Mouse (Mus musculus) C2C12 (cell line): ENCODE measurements at regions not wholly inside any gene's neighbourhood (a gene's known extent, or its start where the extent isn't known, plus 50 kb on each side); places are given as distances from the start of the nearest gene placed in this dataset.

Experiments used
- H3K27me3 ChIP-seq: one replicate; pipeline ENCODE4 v1.6.1; 2011; ENCODE audit not compliant: control insufficient read depth, insufficient read depth, insufficient read length
- H3K36me3 ChIP-seq: one replicate; pipeline ENCODE4 v1.6.1; 2011; ENCODE audit not compliant: control insufficient read depth, insufficient read depth
- H3K4me3 ChIP-seq: one replicate; pipeline ENCODE4 v1.5.1; 2011; ENCODE audit warnings: mild to moderate bottlenecking, control low read depth; ENCODE audit not compliant: poor library complexity, insufficient read depth, severe bottlenecking
- H3K79me2 ChIP-seq: one replicate; pipeline ENCODE4 v1.6.1; 2011; ENCODE audit not compliant: control insufficient read depth, insufficient read depth
- H3K79me3 ChIP-seq: one replicate; pipeline ENCODE4 v1.6.1; 2011; ENCODE audit warnings: low read depth, control low read depth
- H3ac ChIP-seq: one replicate; pipeline ENCODE3; 2011; ENCODE audit warnings: low read depth; ENCODE audit not compliant: control insufficient read depth, insufficient read length
- CEBPB ChIP-seq: IDR thresholded peaks from one replicate; pipeline ENCODE4 v1.6.1; 2011; ENCODE audit warnings: low read depth, mild to moderate bottlenecking, control low read depth, moderate library complexity
- CTCF ChIP-seq: IDR thresholded peaks from one replicate; pipeline ENCODE4 v1.5.1; 2011; ENCODE audit not compliant: control insufficient read depth, insufficient read depth, insufficient read length
- FOSL1 ChIP-seq: IDR thresholded peaks from one replicate; pipeline ENCODE4 v1.8.0; 2011; ENCODE audit warnings: mild to moderate bottlenecking, low read length; ENCODE audit not compliant: poor library complexity, insufficient read depth, severe bottlenecking
- MAX ChIP-seq: IDR thresholded peaks from one replicate; pipeline ENCODE4 v1.6.1; 2011; ENCODE audit warnings: mild to moderate bottlenecking, control low read depth
- MYOD1 ChIP-seq: IDR thresholded peaks from one replicate; pipeline ENCODE4 v1.6.1; 2011; ENCODE audit warnings: low read depth; ENCODE audit not compliant: control insufficient read depth, insufficient read length
- MYOG ChIP-seq: IDR thresholded peaks from one replicate; pipeline ENCODE4 v1.6.1; 2011; ENCODE audit not compliant: control insufficient read depth, insufficient read length; ENCODE audit errors: extremely low read depth
- USF1 ChIP-seq: IDR thresholded peaks from one replicate; pipeline ENCODE4 v1.6.1; 2011; ENCODE audit warnings: low read depth, mild to moderate bottlenecking, control low read depth, moderate library complexity

- TF ChIP-seq MAX, result no peak
- no peak for TF ChIP-seq FOSL1
- no peak for TF ChIP-seq USF1
- no peak for TF ChIP-seq MYOG
- TF ChIP-seq CTCF, result no peak
- no peak for TF ChIP-seq MYOD1
- TF ChIP-seq CEBPB, result no peak
- Histone ChIP-seq H3K4me3 (no peak overlapping the region), H3K27me3 (no peaks in the 10 kb centered on the region), H3K79me3 (no peaks in the 10 kb centered on the region), H3K79me2 (no peaks in the 10 kb centered on the region), H3ac (no peak overlapping the region), H3K36me3 (no peaks in the 10 kb centered on the region)
Observed at GRCm38 (mm10) chr15:65535606-65536005, 520.9 kb upstream of the Gm21961 start.

GRCm38 (mm10) chr15:65532241-65532640 lies 517.5 kb upstream of the Gm21961 start:
- Histone ChIP-seq H3K79me3 (no peaks in the 10 kb centered on the region), H3K36me3 (no peaks in the 10 kb centered on the region), H3K79me2 (no peaks in the 10 kb centered on the region), H3K27me3 (no peaks in the 10 kb centered on the region), H3K4me3 (no peak overlapping the region), H3ac (no peak overlapping the region)
- TF ChIP-seq USF1, result no peak
- TF ChIP-seq FOSL1, result no peak
- no peak for TF ChIP-seq MYOD1
- no peak for TF ChIP-seq CTCF
- TF ChIP-seq CEBPB, result no peak
- TF ChIP-seq MYOG, result no peak
- TF ChIP-seq MAX, result no peak

- no peak for TF ChIP-seq CEBPB
- TF ChIP-seq MYOG, result no peak
- TF ChIP-seq USF1, result no peak
- no peak for TF ChIP-seq MYOD1
- TF ChIP-seq FOSL1, result no peak
- no peaks in the 10 kb centered on the region for H3K27me3 ChIP-seq
- H3ac ChIP-seq, result no peak overlapping the region
- H3K79me2 ChIP-seq, result no peaks in the 10 kb centered on the region
- no peak overlapping the region for H3K4me3 ChIP-seq
- no peaks in the 10 kb centered on the region for H3K36me3 ChIP-seq
- H3K79me3 ChIP-seq, result no peaks in the 10 kb centered on the region
Observed at GRCm38 (mm10) chr15:65502656-65503055, 488.0 kb upstream of the Gm21961 start.

- H3K79me3 ChIP-seq, result no peaks in the 10 kb centered on the region
- no peak for TF ChIP-seq FOSL1
- no peak for TF ChIP-seq CTCF
- no peak for TF ChIP-seq MYOD1
- no peak for TF ChIP-seq CEBPB
- no peak for TF ChIP-seq MAX
- no peak for TF ChIP-seq USF1
- TF ChIP-seq MYOG, result no peak
- H3K27me3 ChIP-seq, result no peaks in the 10 kb centered on the region
- no peak overlapping the region for H3ac ChIP-seq
- H3K36me3 ChIP-seq, result no peaks in the 10 kb centered on the region
- H3K79me2 ChIP-seq, result no peaks in the 10 kb centered on the region
- H3K4me3 ChIP-seq, result no peak overlapping the region
Observed at GRCm38 (mm10) chr15:65478940-65479339, 464.2 kb upstream of the Gm21961 start.

- Histone ChIP-seq H3K79me2 (no peaks in the 10 kb centered on the region), H3K4me3 (no peak overlapping the region), H3ac (no peak overlapping the region), H3K27me3 (no peaks in the 10 kb centered on the region), H3K79me3 (no peaks in the 10 kb centered on the region), H3K36me3 (no peaks in the 10 kb centered on the region)
- TF ChIP-seq MAX (no peak), CEBPB (peak; percentile 5)
Observed at GRCm38 (mm10) chr15:65455203-65455816, 440.6 kb upstream of the Gm21961 start.

- H3ac ChIP-seq, result no peak overlapping the region
- no peak for TF ChIP-seq MYOD1
- TF ChIP-seq USF1, result no peak
- TF ChIP-seq MYOG, result no peak
- no peak for TF ChIP-seq MAX
- no peak for TF ChIP-seq CTCF
- TF ChIP-seq FOSL1, result no peak
- TF ChIP-seq CEBPB, result no peak
- no peaks in the 10 kb centered on the region for H3K79me3 ChIP-seq
- no peaks in the 10 kb centered on the region for H3K36me3 ChIP-seq
- no peak overlapping the region for H3K4me3 ChIP-seq
- H3K27me3 ChIP-seq, result no peaks in the 10 kb centered on the region
- H3K79me2 ChIP-seq, result no peaks in the 10 kb centered on the region
Observed at GRCm38 (mm10) chr15:65452258-65453028, 437.7 kb upstream of the Gm21961 start.
